Mouse (Mus musculus) ES-E14 (cell line): ENCODE results near the gene Trim56. TPM values are rescaled to one million over a fixed set of nuclear protein-coding genes. Genes with fewer than 3 reads are reported as not detected.

Source experiments
- DNase-seq: peaks from one replicate; pipeline ENCODE4 v3.0.0-alpha.2; 2013; ENCODE audit warnings: low read depth, low spot score
- H3K27ac ChIP-seq: 2 replicates; pipeline ENCODE4 v1.5.1; 2012; ENCODE audit warnings: low read depth, mild to moderate bottlenecking, low read length, moderate library complexity, mixed read lengths; ENCODE audit not compliant: poor library complexity, insufficient read depth, severe bottlenecking
- H3K36me3 ChIP-seq: 2 replicates; pipeline ENCODE4 v1.6.1; 2012; ENCODE audit warnings: mild to moderate bottlenecking, low read length, moderate library complexity, mixed read lengths; ENCODE audit not compliant: control insufficient read depth, poor library complexity, insufficient read depth, severe bottlenecking
- H3K4me1 ChIP-seq, 2 experiments: fragments of 150-350 bp in 1 of 2; sonication (generic) in 1 of 2; 2 replicates each; pipeline ENCODE4 v1.6.1; 2012; ENCODE audit warnings: low read length in 2 of 2, mild to moderate bottlenecking in 1 of 2, mixed read lengths in 1 of 2; ENCODE audit not compliant: control insufficient read depth in 2 of 2, insufficient read depth in 2 of 2, poor library complexity in 1 of 2
- H3K4me3 ChIP-seq, 2 experiments: fragments of 150-350 bp in 1 of 2; sonication (generic) in 1 of 2; 2 replicates each; pipeline ENCODE4 v1.5.1; 2012; ENCODE audit warnings: low read length in 2 of 2, low read depth in 1 of 2, mild to moderate bottlenecking in 1 of 2, mixed read lengths in 1 of 2; ENCODE audit not compliant: insufficient read depth in 1 of 2, poor library complexity in 1 of 2, severe bottlenecking in 1 of 2
- H3K9ac ChIP-seq: 2 replicates; pipeline ENCODE4 v1.6.1; 2012; ENCODE audit warnings: low read depth, mild to moderate bottlenecking, low read length, mixed read lengths; ENCODE audit not compliant: poor library complexity, insufficient read depth, severe bottlenecking
- H3K9me3 ChIP-seq: fragments of 150-350 bp; sonication (generic); 2 replicates; pipeline ENCODE4 v1.6.1; 2012; ENCODE audit warnings: low read depth, mild to moderate bottlenecking, low read length; ENCODE audit not compliant: control insufficient read depth, insufficient read depth
- CHD2 ChIP-seq: IDR thresholded peaks from 2 replicates; pipeline ENCODE4 v1.6.1; 2014; ENCODE audit warnings: mild to moderate bottlenecking, low read depth, low read length, inconsistent platforms
- HCFC1 ChIP-seq: IDR thresholded peaks from 2 replicates; pipeline ENCODE4 v1.6.1; 2012; ENCODE audit warnings: low read length, inconsistent platforms, borderline replicate concordance; ENCODE audit not compliant: insufficient read depth
- MAFK ChIP-seq: IDR thresholded peaks from 2 replicates; pipeline ENCODE4 v1.6.1; 2014; ENCODE audit warnings: mild to moderate bottlenecking, low read depth, low read length, inconsistent platforms; ENCODE audit not compliant: insufficient read depth
- ZC3H11A ChIP-seq: IDR thresholded peaks from 2 replicates; pipeline ENCODE4 v1.6.1; 2012; ENCODE audit warnings: low read depth, mild to moderate bottlenecking, inconsistent platforms, low read length, borderline replicate concordance
- ZNF384 ChIP-seq: IDR thresholded peaks from 2 replicates; pipeline ENCODE4 v1.6.1; 2012; ENCODE audit warnings: low read depth, low read length, inconsistent platforms
- in situ Hi-C, 2 experiments: fragments of 600-800 bp; cut with MboI; formaldehyde crosslinking; loops; one replicate each; pipeline ENCODE4 v1.15.1; 2025; ENCODE audit warnings: low sequenced_read_pairs in 2 of 2, inconsistent platforms in 1 of 2; ENCODE audit not compliant: unreplicated experiment in 2 of 2
- total RNA-seq: library from RNA; depleted of rRNA; stranded (reverse); fragments of 300-350 nt; gene quantifications from 2 replicates; pipeline ENCODE4 v1.2.3, GENCODE M21; 2012

Gene Trim56
- total RNA-seq, 1 experiment, result 5.3 TPM

DNA sequence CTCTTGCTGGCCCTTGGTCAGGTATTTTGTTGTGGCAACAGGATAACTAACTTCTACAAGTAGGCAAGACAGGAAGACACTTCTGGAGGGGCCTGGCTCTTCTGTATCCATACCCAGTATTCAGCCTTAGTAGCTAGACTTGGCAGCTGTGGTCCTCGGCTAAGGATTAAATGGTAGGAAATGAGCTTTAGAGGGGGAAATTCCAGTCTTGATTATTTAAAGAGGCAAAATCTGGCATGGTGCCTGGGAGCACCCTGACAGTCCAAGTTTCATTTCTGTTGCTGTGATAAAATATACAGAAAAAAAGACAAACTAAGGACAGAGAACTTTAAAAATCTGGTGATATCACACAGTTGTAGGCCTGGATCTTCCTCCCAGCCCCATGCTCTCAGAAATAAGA is 20.0 kb downstream of the Trim56 start:
- in situ Hi-C loops, result no loop called here
- Histone ChIP-seq H3K36me3 (no peaks in the 10 kb centered on the region), H3K27ac (no peak overlapping the region), H3K4me1 (peaks cover 0 to 2% of the 10 kb centered on the region in 2 experiments; a peak in 1 of 4 replicates), H3K9ac (no peak overlapping the region), H3K4me3 (no peak overlapping the region), H3K9me3 (no peaks in the 10 kb centered on the region)
- TF ChIP-seq MAFK, result no peak
- no peak for TF ChIP-seq ZNF384
- no peak for TF ChIP-seq HCFC1
- TF ChIP-seq ZC3H11A, result no peak
- no peak for TF ChIP-seq CHD2
- no peak for DNase-seq

DNA sequence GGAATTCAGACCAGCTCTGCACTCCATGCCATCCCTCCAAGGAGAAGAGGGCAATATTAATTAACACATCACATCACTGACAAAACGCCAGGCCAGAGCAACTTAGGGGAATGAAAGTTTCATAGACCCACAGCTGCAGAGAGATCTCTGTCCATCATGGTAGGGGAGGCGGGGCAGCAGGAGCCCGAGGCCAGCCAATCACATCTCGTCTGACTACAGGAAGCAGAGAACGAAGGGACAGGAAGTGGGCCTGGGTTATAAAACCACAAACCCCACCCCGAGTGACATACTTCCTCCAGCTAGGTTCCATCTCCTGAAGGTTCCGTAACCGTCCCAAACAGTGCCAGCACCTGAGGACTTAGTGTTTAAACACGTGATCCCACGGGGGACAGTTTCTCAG is 20.9 kb downstream of the Trim56 start:
- H3K4me3 ChIP-seq, result no peak overlapping the region
- H3K9me3 ChIP-seq, result no peaks in the 10 kb centered on the region
- no peak overlapping the region for H3K27ac ChIP-seq
- peaks cover 0 to 2% of the 10 kb centered on the region in 2 experiments; a peak in 1 of 4 replicates for H3K4me1 ChIP-seq
- no peak for DNase-seq
- no peaks in the 10 kb centered on the region for H3K36me3 ChIP-seq
- no peak overlapping the region for H3K9ac ChIP-seq
- TF ChIP-seq HCFC1 (no peak), CHD2 (no peak), MAFK (no peak), ZC3H11A (no peak), ZNF384 (no peak)
- in situ Hi-C loops, result no loop called here

DNA sequence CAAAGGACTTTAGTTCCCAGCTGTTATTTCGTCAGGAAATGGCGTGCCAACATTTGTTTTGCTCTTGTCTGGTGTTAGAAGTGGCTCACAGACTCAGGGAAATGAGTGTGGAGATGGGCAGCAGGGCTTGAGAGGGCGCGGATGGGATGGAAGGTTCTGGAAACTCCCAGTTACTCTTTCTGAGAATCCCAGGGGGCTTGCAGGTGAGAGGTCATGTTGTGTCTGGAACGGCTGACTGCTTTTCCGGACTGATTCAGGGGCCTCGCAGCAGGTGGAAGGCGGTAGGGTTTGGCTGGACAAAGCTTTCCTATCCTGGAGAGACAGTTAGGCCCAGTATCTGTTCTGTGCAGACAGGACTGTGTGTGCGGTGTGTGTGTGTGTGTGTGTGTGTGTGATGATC is 22.3 kb downstream of the Trim56 start:
- Histone ChIP-seq H3K4me3 (no peak overlapping the region), H3K9me3 (no peaks in the 10 kb centered on the region), H3K36me3 (no peaks in the 10 kb centered on the region), H3K4me1 (peaks cover 0 to 2% of the 10 kb centered on the region in 2 experiments; a peak in 1 of 4 replicates), H3K9ac (no peak overlapping the region), H3K27ac (no peak overlapping the region)
- no peak for DNase-seq
- TF ChIP-seq HCFC1 (no peak), CHD2 (no peak), MAFK (no peak), ZC3H11A (no peak)
- in situ Hi-C loops, result no loop called here

DNA sequence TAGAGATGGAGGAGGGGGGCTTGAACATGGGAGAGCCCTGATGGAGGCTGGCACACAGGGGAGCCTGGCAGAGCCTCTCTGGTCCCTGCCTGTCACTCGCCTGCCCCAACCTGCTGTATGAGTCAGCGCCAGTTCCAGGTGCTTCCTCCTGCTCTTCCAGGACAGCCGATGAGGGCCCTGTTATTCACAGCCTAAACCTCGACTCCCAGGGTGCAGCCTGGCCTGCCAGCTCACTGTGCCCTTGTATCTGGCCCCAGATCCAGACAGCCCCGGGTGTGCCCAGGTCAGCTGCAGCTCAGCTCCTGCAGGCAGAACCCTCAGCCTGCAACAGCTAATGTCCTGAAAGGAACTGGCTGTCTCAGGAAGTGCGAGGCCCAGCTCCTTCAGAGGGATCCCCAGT is 24.4 kb downstream of the Trim56 start:
- Histone ChIP-seq H3K36me3 (peaks cover 3% of the 10 kb centered on the region; the same call in 1 of the 2 replicates), H3K4me3 (no peak overlapping the region), H3K9ac (no peak overlapping the region), H3K4me1 (peaks cover 0 to 2% of the 10 kb centered on the region in 2 experiments; a peak in 1 of 4 replicates), H3K9me3 (no peaks in the 10 kb centered on the region), H3K27ac (no peak overlapping the region)
- TF ChIP-seq MAFK (no peak), ZC3H11A (no peak)
- in situ Hi-C loops, result no loop called here
- DNase-seq, result no peak

DNA sequence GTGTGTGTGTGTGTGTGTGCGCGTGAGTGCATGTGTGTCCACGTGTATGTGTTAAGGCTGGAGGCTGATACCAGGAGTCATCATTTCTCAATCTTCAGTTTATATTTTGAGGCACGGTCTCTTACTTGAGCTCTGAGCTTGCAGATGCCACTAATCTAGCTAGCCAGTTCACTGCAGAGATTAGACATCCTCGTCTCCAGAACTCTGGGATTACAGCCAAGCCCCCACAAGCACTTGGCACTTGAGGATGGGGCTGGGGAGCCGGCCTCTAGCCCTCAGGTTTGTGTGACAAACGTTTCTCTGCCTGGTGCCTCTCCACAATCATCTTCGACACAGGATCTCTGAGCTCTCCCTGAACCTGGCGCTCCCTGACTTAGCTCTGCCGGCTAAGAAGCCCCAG is 25.1 kb downstream of the Trim56 start:
- no peak overlapping the region for H3K9ac ChIP-seq
- H3K4me3 ChIP-seq, result no peak overlapping the region
- no peak for TF ChIP-seq HCFC1
- no peak for TF ChIP-seq CHD2
- no peak for TF ChIP-seq ZNF384
- TF ChIP-seq ZC3H11A, result no peak
- TF ChIP-seq MAFK, result no peak
- no peaks in the 10 kb centered on the region for H3K9me3 ChIP-seq
- H3K27ac ChIP-seq, result no peak overlapping the region
- in situ Hi-C loops, result no loop called here
- peaks cover 3% of the 10 kb centered on the region; the same call in 1 of the 2 replicates for H3K36me3 ChIP-seq
- no peak for DNase-seq
- H3K4me1 ChIP-seq, result peaks cover 0 to 2% of the 10 kb centered on the region in 2 experiments; a peak in 1 of 4 replicates
